Mouse (Mus musculus) forebrain, embryonic 12.5 days (tissue): ENCODE measurements around the gene Olfml3. TPM values are rescaled to one million over a fixed set of nuclear protein-coding genes. Genes with fewer than 3 reads are reported as not detected.

Experiments
- ATAC-seq: fragments of 200-750 bp; cut with Nextera tagmentation; 2 replicates; pipeline ENCODE4 v1.8.0; 2017; ENCODE audit warnings: moderate TSS enrichment; ENCODE audit not compliant: low FRiP score
- H3K27ac ChIP-seq: fragments of 300-500 bp; sonication (generic); 2 replicates; pipeline ENCODE4 v1.5.1; 2016; ENCODE audit warnings: mild to moderate bottlenecking
- H3K27me3 ChIP-seq: fragments of 300-500 bp; sonication (generic); 2 replicates; pipeline ENCODE4 v1.6.1; 2016; ENCODE audit warnings: mild to moderate bottlenecking
- H3K36me3 ChIP-seq: fragments of 300-500 bp; sonication (generic); replicated peaks from 2 replicates; pipeline ENCODE4 v1.6.1; 2016; ENCODE audit warnings: mild to moderate bottlenecking
- H3K4me1 ChIP-seq: fragments of 300-500 bp; sonication (generic); 2 replicates; pipeline ENCODE4 v1.6.1; 2016
- H3K4me2 ChIP-seq: fragments of 300-500 bp; sonication (generic); 2 replicates; pipeline ENCODE4 v1.6.1; 2016; ENCODE audit warnings: mild to moderate bottlenecking, moderate library complexity
- H3K4me3 ChIP-seq: fragments of 300-500 bp; sonication (generic); replicated peaks from 2 replicates; pipeline ENCODE4 v1.5.1; 2016; ENCODE audit warnings: mild to moderate bottlenecking
- H3K9ac ChIP-seq: fragments of 300-500 bp; sonication (generic); 2 replicates; pipeline ENCODE4 v1.6.1; 2016; ENCODE audit warnings: mild to moderate bottlenecking
- H3K9me3 ChIP-seq: fragments of 300-500 bp; sonication (generic); 2 replicates; pipeline ENCODE4 v1.6.1; 2016
- WGBS: fragments of 180-500 bp; shearing (Covaris S2); methylation state at CpG from one replicate; pipeline ENCODE4 v1.1.7; 2016; 5-methylcytosine and 5-hydroxymethylcytosine counted together
- polyA plus RNA-seq: library from polyadenylated mRNA; unstranded; fragments of >200 nt; fragmentation: Nextera tagmentation; extraction: Ambion mirVana; gene quantifications from 2 replicates; pipeline ENCODE4 v1.2.1, GENCODE M21; 2016

Gene Olfml3
- polyA plus RNA-seq, 1 experiment from 2014 or later = 7.2 TPM

DNA sequence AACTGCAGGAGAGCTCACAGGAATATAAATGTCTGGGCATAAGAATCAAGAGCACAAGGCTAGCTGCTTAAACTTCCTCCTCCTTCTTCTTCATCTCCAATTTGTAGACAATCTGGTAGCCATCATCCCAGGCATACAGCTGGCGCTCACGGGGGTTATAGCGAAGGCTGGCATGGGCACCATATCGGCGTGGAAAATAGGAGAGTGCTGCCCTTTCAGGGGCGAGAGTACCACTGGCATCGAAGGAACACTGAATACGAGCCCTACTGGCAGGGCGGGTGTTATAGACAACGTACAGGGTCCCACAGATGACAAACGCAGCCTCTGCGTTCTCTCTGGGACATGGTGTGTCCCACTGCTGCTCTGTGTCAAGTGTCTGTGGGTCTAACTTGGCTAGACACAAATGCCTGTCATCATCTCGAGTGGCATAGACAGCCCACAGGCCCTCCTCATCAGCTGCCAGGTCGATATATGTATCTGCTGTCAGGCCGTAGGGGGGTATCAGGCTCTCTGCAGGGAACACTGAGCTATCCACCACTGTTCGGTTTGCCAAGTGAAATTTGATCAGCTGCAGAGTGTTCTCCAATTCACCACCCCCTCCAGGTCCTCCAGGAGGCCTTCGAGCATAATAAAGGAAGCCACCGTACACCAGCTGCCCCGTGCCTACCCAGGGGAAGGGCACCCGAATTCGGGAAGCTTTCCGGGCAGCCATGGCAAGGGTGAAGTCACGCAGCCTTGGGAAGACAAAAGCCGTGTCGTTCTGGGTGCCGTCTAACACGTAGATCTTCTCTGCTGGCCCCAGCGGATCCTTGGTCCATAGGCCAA, 1.8 kb downstream of the Olfml3 start:
- no peak for ATAC-seq
- Histone ChIP-seq H3K27ac (no peak overlapping the region), H3K27me3 (peaks cover 10% of the 10 kb centered on the region), H3K9me3 (no peaks in the 10 kb centered on the region), H3K4me2 (peak overlapping the region; percentile 13; the same call in 1 of the 2 replicates), H3K9ac (no peak overlapping the region), H3K4me1 (peaks cover 66% of the 10 kb centered on the region), H3K4me3 (no peak overlapping the region), H3K36me3 (no peaks in the 10 kb centered on the region)
- 82% methylated on average over 28 of the region's 28 CpGs for WGBS

DNA sequence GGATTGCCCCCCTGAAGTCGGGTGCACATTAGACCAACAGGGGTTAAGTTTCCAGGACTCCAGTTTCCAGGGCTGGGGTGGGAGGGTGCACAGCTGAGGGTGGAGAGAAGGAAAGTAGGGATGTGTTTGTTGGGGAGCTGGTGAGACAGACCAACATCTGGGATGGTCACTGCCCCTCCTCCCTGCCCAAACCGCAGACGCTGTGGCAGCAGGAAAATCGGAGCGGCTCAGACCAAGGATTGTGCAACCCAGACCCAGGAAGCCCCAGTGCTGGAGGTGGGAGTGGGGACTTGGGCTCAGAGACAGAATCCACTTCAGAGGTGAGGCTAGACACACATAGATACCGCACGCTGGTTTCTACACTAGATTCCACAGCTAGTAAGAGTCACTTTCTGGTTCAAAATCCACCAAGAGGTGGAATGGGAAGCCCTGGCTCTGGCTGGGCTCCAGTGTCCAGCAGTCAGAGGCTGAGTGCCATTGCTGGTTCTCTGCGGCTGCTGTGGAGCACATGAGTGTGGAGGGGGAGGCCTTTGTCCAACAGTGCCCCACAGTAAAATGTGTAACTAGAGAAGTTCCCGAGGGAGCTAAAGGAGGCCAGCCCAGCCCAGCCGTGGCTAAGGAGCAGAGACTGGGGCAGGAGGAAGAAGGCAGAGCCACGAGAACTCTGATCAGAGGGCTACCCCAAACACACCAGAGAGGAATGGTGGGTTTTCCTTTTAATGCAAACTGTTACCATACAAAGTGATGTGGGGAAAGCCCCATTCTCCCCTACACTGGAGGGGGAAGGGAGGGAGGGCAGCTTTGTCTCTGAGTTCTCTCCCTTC, 2.9 kb downstream of the Olfml3 start:
- Histone ChIP-seq H3K27me3 (peaks cover 10% of the 10 kb centered on the region), H3K9ac (peak overlapping the region; percentile 18; the same call in 1 of the 2 replicates), H3K36me3 (no peaks in the 10 kb centered on the region), H3K9me3 (no peaks in the 10 kb centered on the region), H3K4me2 (peak overlapping the region; percentile 50), H3K4me1 (peaks cover 59% of the 10 kb centered on the region), H3K4me3 (no peak overlapping the region), H3K27ac (peak overlapping the region; percentile 65)
- 9% methylated on average over 11 of the region's 11 CpGs for WGBS
- peak; percentile 8; the same call in 1 of the 2 replicates for ATAC-seq

DNA sequence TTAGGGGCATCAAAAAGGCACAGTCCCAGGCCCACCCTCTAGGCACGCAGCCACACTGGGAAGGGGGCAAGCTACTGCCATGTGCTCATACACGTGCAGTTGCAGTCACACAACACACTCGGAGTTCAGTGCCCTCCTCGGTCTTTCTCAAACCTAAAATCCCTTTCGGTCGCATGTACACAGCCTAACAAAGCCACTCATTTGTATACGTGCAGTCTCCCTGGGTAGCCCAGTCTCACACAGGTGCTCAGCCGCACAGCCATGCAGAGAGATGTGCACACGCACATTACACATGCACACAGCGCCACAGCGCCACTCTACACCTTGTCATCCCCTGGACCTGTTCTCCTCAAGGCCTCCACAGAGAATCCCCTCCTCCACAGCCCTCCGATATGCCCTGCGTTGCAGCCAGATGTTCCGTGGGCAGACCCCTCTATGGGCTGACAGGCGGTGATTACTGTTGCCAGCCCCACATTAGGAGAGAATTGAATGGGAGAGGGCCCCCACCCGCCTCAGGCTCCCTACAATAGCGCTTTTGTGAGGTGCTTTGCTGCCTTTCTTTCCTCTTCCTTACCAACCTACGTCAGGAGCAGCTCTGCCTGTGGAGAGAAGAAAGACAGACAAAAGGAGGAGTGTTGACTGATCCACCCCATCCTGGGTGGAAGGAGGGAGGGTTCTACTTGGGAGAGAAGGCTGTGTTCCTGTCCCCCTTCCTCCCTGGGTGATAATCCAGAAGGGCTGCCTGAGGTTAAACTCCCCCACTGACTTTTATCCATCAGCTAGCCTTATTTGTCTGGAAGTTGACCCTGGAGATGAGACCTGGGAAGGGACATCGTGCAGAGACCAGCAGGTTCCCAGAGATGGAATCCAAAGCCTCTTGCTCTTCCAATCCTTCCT, 3.8 kb downstream of the Olfml3 start:
- Histone ChIP-seq H3K4me1 (peaks cover 59% of the 10 kb centered on the region), H3K4me3 (peak overlapping the region; percentile 11; the same call in 1 of the 2 replicates)

GRCm38 (mm10) chr3:103733176-103733575, 4.6 kb downstream of the Olfml3 start:
- H3K4me2 ChIP-seq = no peak overlapping the region
- H3K27ac ChIP-seq = no peak overlapping the region
- 28% methylated on average over 2 of the region's 2 CpGs for WGBS
- no peak overlapping the region for H3K9ac ChIP-seq
- no peaks in the 10 kb centered on the region for H3K9me3 ChIP-seq
- H3K27me3 ChIP-seq = peaks cover 10% of the 10 kb centered on the region
- H3K4me3 ChIP-seq = no peak overlapping the region
- ATAC-seq = no peak
- H3K4me1 ChIP-seq = peaks cover 56% of the 10 kb centered on the region
- no peaks in the 10 kb centered on the region for H3K36me3 ChIP-seq

More for the DNA sequence above, 3.8 kb downstream of the Olfml3 start:
- H3K9ac ChIP-seq = peak overlapping the region; percentile 29
- whole genome bisulfite sequencing = 6% methylated on average over 18 of the region's 19 CpGs
- H3K36me3 ChIP-seq = no peaks in the 10 kb centered on the region
- H3K4me2 ChIP-seq = peak overlapping the region; percentile 50
- H3K27ac ChIP-seq = peak overlapping the region; percentile 65
- peaks cover 10% of the 10 kb centered on the region for H3K27me3 ChIP-seq
- peak; percentile 63 for ATAC-seq
- no peaks in the 10 kb centered on the region for H3K9me3 ChIP-seq

GRCm38 (mm10) chr3:103732116-103732515, 5.7 kb downstream of the Olfml3 start:
- no peak for ATAC-seq
- no peak overlapping the region for H3K4me2 ChIP-seq
- no peak overlapping the region for H3K9ac ChIP-seq
- no peaks in the 10 kb centered on the region for H3K9me3 ChIP-seq
- H3K27ac ChIP-seq = no peak overlapping the region
- H3K4me1 ChIP-seq = peaks cover 46% of the 10 kb centered on the region
- 89% methylated on average over 3 of the region's 3 CpGs for WGBS
- H3K4me3 ChIP-seq = no peak overlapping the region
- H3K27me3 ChIP-seq = peaks cover 10% of the 10 kb centered on the region
- H3K36me3 ChIP-seq = no peaks in the 10 kb centered on the region

DNA sequence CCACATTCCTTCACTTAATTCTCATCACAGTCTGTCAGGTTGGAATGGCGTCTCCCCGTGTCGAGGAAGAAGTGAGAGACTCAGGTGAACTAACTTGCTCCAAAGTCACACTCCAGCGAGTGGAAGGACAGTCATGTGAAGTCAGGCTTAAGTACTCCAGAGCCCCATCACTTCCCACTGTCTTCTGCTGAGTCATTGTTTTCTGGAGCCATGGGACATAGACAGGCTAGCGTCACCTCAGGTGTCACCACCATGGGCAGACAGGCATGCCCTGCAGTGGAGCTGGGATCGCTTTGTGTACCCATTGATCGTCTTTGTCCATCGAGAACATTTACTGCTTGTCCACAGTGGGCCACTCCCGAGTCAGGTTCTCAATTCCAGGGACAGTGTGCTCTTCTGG, 8.0 kb downstream of the Olfml3 start:
- no peaks in the 10 kb centered on the region for H3K9me3 ChIP-seq
- H3K4me2 ChIP-seq = no peak overlapping the region
- H3K4me1 ChIP-seq = peaks cover 23% of the 10 kb centered on the region
- peaks cover 4% of the 10 kb centered on the region; the same call in 1 of the 2 replicates for H3K27me3 ChIP-seq
- ATAC-seq = no peak
- no peak overlapping the region for H3K9ac ChIP-seq
- no peak overlapping the region for H3K27ac ChIP-seq
- WGBS = 90% methylated on average over 9 of the region's 9 CpGs
- H3K4me3 ChIP-seq = no peak overlapping the region
- no peaks in the 10 kb centered on the region for H3K36me3 ChIP-seq

DNA sequence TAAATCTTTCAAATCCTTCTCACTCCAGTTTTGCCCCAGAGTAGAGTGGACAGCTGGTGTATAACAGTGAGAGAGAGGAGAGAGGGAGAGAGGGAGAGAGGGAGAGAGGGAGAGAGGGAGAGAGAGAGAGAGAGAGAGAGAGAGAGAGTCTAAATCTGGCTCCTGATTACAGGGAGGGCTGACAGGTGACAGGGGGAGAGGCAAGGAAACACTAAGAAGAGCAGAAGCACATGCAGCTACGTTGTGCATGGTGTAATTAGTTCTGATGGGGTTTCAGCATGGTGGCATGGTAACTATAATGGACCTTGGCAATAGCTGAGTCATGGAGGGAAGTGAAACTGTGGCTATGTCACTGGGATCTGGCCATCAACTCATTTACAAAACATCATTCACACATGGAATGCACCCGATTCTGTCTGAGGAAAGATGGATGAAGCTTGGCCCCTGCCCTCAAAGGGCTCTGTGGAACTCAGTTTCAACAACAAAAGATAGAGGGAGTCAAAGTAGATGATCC, 9.9 kb downstream of the Olfml3 start:
- Histone ChIP-seq H3K9ac (no peak overlapping the region), H3K4me1 (peaks cover 3% of the 10 kb centered on the region), H3K36me3 (no peaks in the 10 kb centered on the region), H3K27me3 (peaks cover 4% of the 10 kb centered on the region; the same call in 1 of the 2 replicates), H3K27ac (no peak overlapping the region), H3K4me2 (no peak overlapping the region), H3K9me3 (no peaks in the 10 kb centered on the region), H3K4me3 (no peak overlapping the region)
- WGBS = 63% methylated on average over 2 of the region's 2 CpGs
- no peak for ATAC-seq

DNA sequence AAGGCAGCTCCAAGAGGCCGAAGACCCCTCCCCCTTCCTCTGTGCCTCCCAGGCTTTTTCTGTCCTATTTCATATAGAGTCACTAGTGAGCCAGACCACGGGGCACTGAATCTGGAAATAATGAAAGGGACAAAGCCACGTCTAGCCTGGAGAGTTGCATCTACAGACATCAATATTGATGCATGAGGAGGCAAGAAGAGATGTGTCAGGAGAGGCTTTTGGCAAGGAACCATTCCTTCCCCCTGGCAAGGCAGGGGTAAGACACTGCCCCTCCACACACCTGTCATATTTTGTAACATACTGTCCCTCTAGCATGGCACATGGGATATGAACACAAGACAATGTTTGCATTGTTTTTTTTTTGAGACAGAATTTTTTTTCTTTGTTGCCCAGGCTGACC, 11.2 kb downstream of the Olfml3 start:
- Histone ChIP-seq H3K36me3 (no peaks in the 10 kb centered on the region), H3K27ac (no peak overlapping the region), H3K27me3 (no peaks in the 10 kb centered on the region; the same call in 1 of the 2 replicates), H3K4me2 (no peak overlapping the region), H3K4me1 (no peaks in the 10 kb centered on the region), H3K9me3 (no peaks in the 10 kb centered on the region), H3K4me3 (no peak overlapping the region), H3K9ac (no peak overlapping the region)
- 51% methylated on average over 3 of the region's 3 CpGs for WGBS
- no peak for ATAC-seq

GRCm38 (mm10) chr3:103724137-103724536, 13.7 kb downstream of the Olfml3 start:
- no peak for ATAC-seq
- Histone ChIP-seq H3K4me3 (no peak overlapping the region), H3K36me3 (no peaks in the 10 kb centered on the region), H3K9me3 (no peaks in the 10 kb centered on the region), H3K9ac (no peak overlapping the region), H3K27ac (no peak overlapping the region), H3K4me2 (no peak overlapping the region), H3K27me3 (no peaks in the 10 kb centered on the region; the same call in 1 of the 2 replicates), H3K4me1 (no peaks in the 10 kb centered on the region)
- WGBS = 72% methylated on average over 3 of the region's 3 CpGs

DNA sequence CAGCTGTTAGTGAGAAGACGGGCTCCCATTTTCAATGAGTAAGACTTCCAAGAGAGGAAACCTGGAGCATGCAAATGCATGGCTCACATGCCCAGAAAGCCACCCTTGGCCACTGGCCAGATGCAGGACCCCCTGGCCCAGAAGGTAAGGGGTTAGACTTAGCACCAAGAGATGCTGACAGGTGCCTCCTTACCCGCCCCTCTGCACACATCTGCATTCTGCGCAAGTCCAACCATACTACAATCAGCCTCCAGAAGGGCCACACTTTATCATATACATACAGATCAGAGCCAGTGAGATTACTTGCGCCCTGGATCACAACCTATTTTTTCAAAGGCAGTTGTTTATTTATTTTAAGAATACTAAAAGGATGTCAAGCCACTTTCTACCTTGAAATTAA, 19.1 kb downstream of the Olfml3 start:
- 92% methylated on average over 4 of the region's 4 CpGs for WGBS
- H3K27me3 ChIP-seq = no peaks in the 10 kb centered on the region; the same call in none of the 2 replicates
- ATAC-seq = no peak
- no peak overlapping the region for H3K4me3 ChIP-seq
- no peak overlapping the region for H3K27ac ChIP-seq
- no peak overlapping the region for H3K9ac ChIP-seq
- H3K9me3 ChIP-seq = no peaks in the 10 kb centered on the region
- H3K4me1 ChIP-seq = peaks cover 13% of the 10 kb centered on the region
- no peak overlapping the region for H3K4me2 ChIP-seq
- no peaks in the 10 kb centered on the region for H3K36me3 ChIP-seq
